Mouse (Mus musculus): Measurements from ENCODE around the gene Rcl1.

- TF ChIP-seq CTCF (IDR thresholded peaks at IDR 0.05; ENCODE audit: low read depth, low read length) (no peak), EP300 (IDR thresholded peaks at IDR 0.05; ENCODE audit: insufficient read depth, low read depth, low read length) (no peak)
Measured at GRCm38 (mm10) chr19:29163817-29164527, 62.8 kb downstream of the Rcl1 start.

Data from ES-Bruce4 (cell line).